Mouse (Mus musculus) liver, embryonic 13.5 days (tissue): ENCODE data around the gene Zswim1. TPM values are rescaled to one million over a fixed set of nuclear protein-coding genes. Genes with fewer than 3 reads are reported as not detected.
"Not testable (repeated sequence)": the region's sequence is repeated elsewhere in the genome, so short reads cannot be mapped to it uniquely, and the experiment has no call there.

Experiments
- ATAC-seq: fragments of 200-750 bp; cut with Nextera tagmentation; 2 replicates; pipeline ENCODE4 v1.8.0; 2017; ENCODE audit warnings: low read depth, mild to moderate bottlenecking, moderate number of reproducible peaks, moderate library complexity
- DNase-seq: peaks from one replicate; pipeline ENCODE4 v3.0.0; 2022
- H3K27ac ChIP-seq: fragments of 300-500 bp; sonication (generic); 2 replicates; pipeline ENCODE4 v1.5.1; 2015; ENCODE audit warnings: moderate library complexity, mild to moderate bottlenecking, inconsistent platforms
- H3K27me3 ChIP-seq: fragments of 300-500 bp; sonication (generic); 2 replicates; pipeline ENCODE4 v1.6.1; 2015; ENCODE audit warnings: mild to moderate bottlenecking, inconsistent platforms
- H3K36me3 ChIP-seq: fragments of 300-500 bp; sonication (generic); 2 replicates; pipeline ENCODE4 v1.6.1; 2015; ENCODE audit warnings: mild to moderate bottlenecking, inconsistent platforms
- H3K4me1 ChIP-seq: fragments of 300-500 bp; sonication (generic); replicated peaks from 2 replicates; pipeline ENCODE4 v1.6.1; 2015; ENCODE audit warnings: inconsistent platforms
- H3K4me2 ChIP-seq: fragments of 300-500 bp; sonication (generic); 2 replicates; pipeline ENCODE4 v1.6.1; 2015; ENCODE audit warnings: inconsistent platforms, mild to moderate bottlenecking, moderate library complexity
- H3K4me3 ChIP-seq: fragments of 300-500 bp; sonication (generic); replicated peaks from 2 replicates; pipeline ENCODE4 v1.5.1; 2015; ENCODE audit warnings: mild to moderate bottlenecking, inconsistent platforms
- H3K9ac ChIP-seq: fragments of 300-500 bp; sonication (generic); 2 replicates; pipeline ENCODE4 v1.6.1; 2015; ENCODE audit warnings: mild to moderate bottlenecking, inconsistent platforms
- H3K9me3 ChIP-seq: fragments of 300-500 bp; sonication (generic); replicated peaks from 2 replicates; pipeline ENCODE4 v1.6.1; 2016; ENCODE audit warnings: inconsistent platforms
- whole genome bisulfite sequencing: fragments of 180-500 bp; shearing (Covaris S2); methylation state at CpG from one replicate; pipeline ENCODE4 v1.1.7; 2015; ENCODE audit not compliant: insufficient replicate concordance; 5-methylcytosine and 5-hydroxymethylcytosine counted together
- polyA plus RNA-seq: library from polyadenylated mRNA; unstranded; fragments of >200 nt; fragmentation: Nextera tagmentation; extraction: Ambion mirVana; gene quantifications from 2 replicates; pipeline ENCODE4 v1.2.1, GENCODE M21; 2015

Gene Zswim1
- polyA plus RNA-seq, 1 experiment from 2014 or later = 6.2 TPM

DNA sequence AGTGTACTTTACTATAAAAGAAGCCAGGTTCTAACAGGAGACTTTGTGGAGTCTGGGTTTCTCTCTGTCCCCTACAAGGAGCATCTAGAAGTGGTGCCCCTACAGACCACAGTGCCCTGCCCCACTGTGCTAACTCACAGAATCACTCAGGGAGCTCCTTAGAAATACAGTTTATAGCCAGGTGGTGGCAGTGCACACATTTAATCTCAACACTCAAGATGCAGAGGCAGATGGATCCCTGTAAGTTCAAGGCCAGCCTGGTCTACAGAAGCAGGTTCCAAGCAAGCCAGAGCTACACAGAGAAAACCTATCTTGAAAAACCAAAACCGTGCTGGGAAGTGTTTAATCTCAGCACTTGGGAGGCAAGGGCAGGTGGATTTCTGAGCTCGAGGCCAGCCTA, 28.7 kb upstream of the Zswim1 start:
- no peak overlapping the region; the same call in 1 of the 2 replicates for H3K9ac ChIP-seq
- H3K4me3 ChIP-seq = no peak overlapping the region
- peaks cover 86% of the 10 kb centered on the region for H3K36me3 ChIP-seq
- peaks cover 26% of the 10 kb centered on the region for H3K4me1 ChIP-seq
- H3K27ac ChIP-seq = 0 out of 2 replicates have a peak overlapping the region, but pooled peaks have one; percentile 13
- WGBS = 81% methylated on average over 2 of the region's 2 CpGs
- H3K9me3 ChIP-seq = no peaks in the 10 kb centered on the region
- DNase-seq (no peak), ATAC-seq (no peak)
- H3K4me2 ChIP-seq = no peak overlapping the region
- H3K27me3 ChIP-seq = no peaks in the 10 kb centered on the region

DNA sequence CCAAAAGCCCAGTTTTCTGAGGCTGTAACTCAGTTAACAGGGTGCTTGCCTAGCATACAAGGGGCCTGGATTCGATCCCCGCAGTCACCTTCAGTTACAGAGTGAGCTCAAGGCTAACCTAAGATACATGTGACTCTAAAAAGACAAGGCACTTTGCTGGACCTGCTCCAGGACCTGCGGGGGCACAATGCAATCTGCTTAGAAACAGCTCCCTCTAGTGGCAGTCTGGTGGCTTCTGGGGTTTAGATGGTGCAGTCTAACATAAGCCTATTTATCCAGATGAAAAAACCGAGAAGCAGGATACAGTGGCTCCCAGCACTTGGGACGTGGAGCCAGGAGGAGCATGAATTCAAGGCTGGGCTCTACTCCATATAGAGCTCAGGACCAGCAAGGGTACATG, 28.2 kb upstream of the Zswim1 start:
- no peak overlapping the region; the same call in 1 of the 2 replicates for H3K27ac ChIP-seq
- DNase-seq (peak; percentile 71), ATAC-seq (peak; percentile 73)
- H3K27me3 ChIP-seq = no peaks in the 10 kb centered on the region
- H3K9me3 ChIP-seq = no peaks in the 10 kb centered on the region
- 38% methylated on average over 5 of the region's 5 CpGs for WGBS
- H3K36me3 ChIP-seq = peaks cover 88% of the 10 kb centered on the region
- peaks cover 22% of the 10 kb centered on the region for H3K4me1 ChIP-seq
- no peak overlapping the region for H3K9ac ChIP-seq
- H3K4me2 ChIP-seq = no peak overlapping the region
- no peak overlapping the region for H3K4me3 ChIP-seq

DNA sequence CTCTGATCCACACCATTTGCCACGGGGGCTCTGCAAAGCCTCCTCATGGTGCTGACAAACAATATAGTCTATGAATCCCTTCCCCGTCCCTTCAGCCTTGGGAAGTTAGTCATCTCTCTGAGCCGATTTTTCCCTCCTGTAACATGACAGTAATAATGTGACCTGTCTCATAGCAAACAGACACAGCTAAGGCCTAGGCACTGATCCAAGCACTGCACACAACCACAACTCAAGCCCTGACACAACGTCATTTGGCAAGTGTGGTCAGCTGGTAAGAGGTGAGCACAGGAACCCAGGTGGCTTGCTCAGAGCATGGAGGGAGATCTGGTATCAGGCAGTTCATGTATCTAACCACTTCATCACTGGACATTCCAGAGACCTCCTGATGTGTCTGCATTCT, 26.6 kb upstream of the Zswim1 start:
- ATAC-seq (no peak), DNase-seq (no peak)
- no peak overlapping the region for H3K4me2 ChIP-seq
- H3K4me3 ChIP-seq = no peak overlapping the region
- peaks cover 90% of the 10 kb centered on the region for H3K36me3 ChIP-seq
- no peak overlapping the region for H3K9ac ChIP-seq
- WGBS = 72% methylated on average over 4 of the region's 4 CpGs
- no peaks in the 10 kb centered on the region for H3K9me3 ChIP-seq
- no peak overlapping the region for H3K27ac ChIP-seq
- peaks cover 11% of the 10 kb centered on the region for H3K4me1 ChIP-seq
- H3K27me3 ChIP-seq = no peaks in the 10 kb centered on the region

DNA sequence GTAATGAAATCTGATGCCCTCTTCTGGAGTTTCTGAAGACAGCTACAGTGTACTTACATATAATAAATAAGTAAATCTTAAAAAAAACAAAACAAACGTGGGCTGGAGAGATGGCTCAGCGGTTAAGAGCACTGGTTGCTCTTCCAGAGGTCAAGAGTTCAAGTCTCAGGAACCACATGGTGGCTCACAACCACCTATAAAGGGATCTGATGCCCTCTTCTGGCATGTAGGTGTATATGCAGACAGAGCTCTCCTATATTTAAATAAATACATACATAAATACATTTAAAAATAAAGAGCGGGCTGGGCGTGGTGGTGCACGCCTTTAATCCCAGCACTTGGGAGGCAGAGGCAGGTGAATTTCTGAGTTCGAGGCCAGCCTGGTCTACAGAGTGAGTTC, 23.9 kb upstream of the Zswim1 start:
- not testable (repeated sequence) for H3K27me3 ChIP-seq, H3K4me2 ChIP-seq, ATAC-seq, DNase-seq, H3K9ac ChIP-seq, H3K4me3 ChIP-seq, H3K27ac ChIP-seq, H3K9me3 ChIP-seq
- Histone ChIP-seq H3K4me1 (peaks cover 19% of the 10 kb centered on the region), H3K36me3 (peaks cover 83% of the 10 kb centered on the region)
- WGBS = 71% methylated on average over 6 of the region's 6 CpGs

DNA sequence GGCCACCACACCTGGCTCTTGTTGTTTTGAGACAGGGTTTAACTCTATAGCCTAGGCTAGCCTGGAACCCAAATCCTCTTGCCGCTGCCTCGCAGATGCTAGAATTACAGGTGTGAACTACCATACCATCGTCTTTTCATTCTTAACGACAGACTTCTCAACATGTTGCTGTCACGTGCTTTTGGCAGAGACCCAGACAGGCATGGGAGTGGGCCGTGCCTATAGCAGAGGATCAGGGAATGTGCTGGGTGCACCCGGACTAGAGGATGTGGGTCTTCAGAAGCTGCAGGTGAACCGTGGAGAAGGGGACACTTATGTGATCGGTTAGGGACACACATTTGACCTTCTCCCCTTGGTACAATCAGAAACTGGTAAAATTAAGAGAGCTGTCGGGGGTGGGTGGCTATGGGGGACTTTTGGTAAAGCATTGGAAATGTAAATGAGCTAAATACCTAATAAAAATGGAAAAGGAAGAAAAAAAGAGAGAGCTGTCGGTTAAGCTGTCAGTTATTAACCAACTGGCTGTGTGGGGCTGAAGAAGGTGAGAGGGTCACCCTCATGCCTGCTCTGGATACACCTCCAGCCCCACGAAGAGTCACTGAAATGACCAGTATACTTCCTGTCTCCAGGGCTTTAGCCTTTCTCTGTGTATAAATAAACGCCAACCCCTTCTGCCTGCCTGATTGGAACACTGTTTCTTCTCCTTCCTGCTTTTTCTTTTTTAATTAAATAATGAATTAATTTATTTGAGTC, 22.1 kb upstream of the Zswim1 start:
- no peak for ATAC-seq

DNA sequence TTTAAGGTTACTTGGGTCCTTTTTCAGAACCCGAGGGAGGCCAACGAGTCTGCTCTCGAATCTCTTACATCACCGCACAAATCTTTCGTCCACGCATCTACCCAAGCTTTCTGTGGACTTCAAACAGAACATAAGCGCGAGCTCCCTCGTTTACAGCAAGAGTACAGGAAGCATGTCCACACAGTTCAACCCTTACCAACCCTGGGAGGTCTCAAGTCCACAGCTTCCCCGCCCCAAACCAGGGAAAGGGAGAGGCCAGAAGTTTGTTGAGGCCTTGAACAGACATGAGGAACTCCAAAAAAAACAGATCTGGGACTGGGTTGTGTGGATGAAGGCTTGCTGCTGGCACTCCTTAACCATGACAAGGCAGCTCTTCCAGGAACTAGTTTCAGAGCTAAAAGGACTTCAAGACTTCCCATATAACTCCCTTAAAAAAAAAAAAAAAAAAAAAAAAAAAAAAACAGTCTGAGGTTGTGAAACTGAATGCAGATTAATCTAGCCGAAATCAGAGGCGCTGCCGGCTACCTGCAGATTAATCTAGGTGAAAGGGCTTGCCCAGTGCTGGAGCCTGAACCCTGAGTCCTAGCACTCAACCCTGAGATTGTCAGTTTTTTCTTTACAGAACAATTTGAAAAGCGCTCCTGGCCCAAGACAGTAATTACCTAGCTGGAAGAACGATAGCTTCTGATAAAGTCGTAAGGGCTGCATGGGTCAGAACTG, 19.1 kb upstream of the Zswim1 start:
- peak overlapping the region; percentile 79 for H3K4me2 ChIP-seq
- H3K36me3 ChIP-seq = peaks cover 42% of the 10 kb centered on the region
- H3K4me1 ChIP-seq = peaks cover 35% of the 10 kb centered on the region
- peak overlapping the region; percentile 86 for H3K4me3 ChIP-seq
- 76% methylated on average over 16 of the region's 16 CpGs for WGBS
- H3K27ac ChIP-seq = peak overlapping the region; percentile 87
- DNase-seq = no peak
- ATAC-seq = no peak
- no peaks in the 10 kb centered on the region for H3K27me3 ChIP-seq
- H3K9me3 ChIP-seq = no peaks in the 10 kb centered on the region
- peak overlapping the region; percentile 89 for H3K9ac ChIP-seq

More for the DNA sequence above, 22.1 kb upstream of the Zswim1 start:
- Histone ChIP-seq H3K27me3 (no peaks in the 10 kb centered on the region), H3K4me2 (no peak overlapping the region), H3K9me3 (no peaks in the 10 kb centered on the region), H3K9ac (no peak overlapping the region), H3K36me3 (peaks cover 69% of the 10 kb centered on the region), H3K4me3 (no peak overlapping the region), H3K27ac (no peak overlapping the region), H3K4me1 (peaks cover 16% of the 10 kb centered on the region)
- DNase-seq = no peak
- WGBS = 81% methylated on average over 13 of the region's 13 CpGs

DNA sequence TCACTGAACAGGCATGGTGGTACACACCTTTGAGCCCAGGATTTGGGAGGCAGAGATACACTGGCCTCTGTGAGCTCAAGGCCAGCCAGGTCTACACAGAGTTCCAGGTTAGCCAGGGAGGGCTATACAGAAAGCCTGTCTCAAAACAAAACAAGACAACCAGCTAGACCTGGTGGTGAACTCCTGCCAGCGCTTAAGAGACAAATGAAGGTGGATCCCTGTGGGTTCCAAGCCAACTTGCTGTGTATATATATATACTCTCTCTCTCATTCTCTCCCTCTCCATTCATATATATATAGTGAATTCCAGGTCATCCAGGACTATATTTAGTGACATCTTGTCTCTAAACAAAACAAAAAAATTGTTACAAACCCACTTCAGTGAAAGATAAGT, 18.6 kb upstream of the Zswim1 start:
- 57% methylated on average over 1 of the region's 1 CpGs for WGBS
- H3K27ac ChIP-seq = peak overlapping the region; percentile 87

DNA sequence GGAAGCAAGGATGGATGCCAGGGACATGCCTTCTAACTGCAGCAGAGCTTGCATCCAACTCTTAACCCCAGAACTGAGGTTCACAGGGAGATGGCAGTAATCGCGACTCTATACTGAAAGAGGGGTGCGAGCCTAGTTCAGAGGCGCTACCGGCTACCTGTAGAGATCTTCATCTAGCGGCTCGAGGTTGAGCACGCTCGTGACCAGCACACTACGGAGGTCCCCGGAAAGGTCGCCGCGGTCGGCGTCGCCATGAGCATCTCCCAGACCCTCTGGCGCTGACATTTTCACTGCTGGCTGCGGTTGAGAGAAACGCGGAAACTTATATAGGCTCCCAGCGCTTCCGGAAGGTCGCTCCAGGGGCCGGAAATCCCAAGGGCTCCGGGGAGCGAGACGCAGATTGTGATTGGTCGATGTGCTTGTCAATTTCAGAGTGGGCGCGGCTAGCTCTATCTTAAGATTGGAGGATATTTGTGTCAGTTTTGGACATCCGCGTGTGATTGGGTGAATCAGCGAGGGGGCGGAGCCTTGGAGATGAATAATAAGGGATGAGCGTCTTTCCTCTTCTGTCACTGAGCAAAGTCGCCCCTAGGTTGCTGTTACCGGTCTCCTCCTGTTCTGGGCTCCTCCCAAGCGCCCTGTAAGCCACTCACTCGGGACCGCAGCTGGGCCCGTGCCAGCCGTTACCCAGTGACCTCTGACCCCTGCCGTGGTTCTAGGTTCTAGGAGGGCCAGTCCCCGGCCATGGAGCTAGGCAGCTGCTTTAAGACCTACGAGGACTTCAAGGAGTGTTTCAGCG, 17.8 kb upstream of the Zswim1 start, which contains the start of the genes Acot8 and Zswim3:
Acot8 (minus strand) TSS at position 350 of the 799 bp plus-strand sequence.
Zswim3 (plus strand) TSS at position 566 of the 799 bp plus-strand sequence.
- Histone ChIP-seq H3K27me3 (no peaks in the 10 kb centered on the region), H3K4me3 (peak within 1 kb of the TSS; percentile 86), H3K4me2 (peak within 1 kb of the TSS; percentile 92), H3K27ac (peak within 1 kb of the TSS; percentile 99), H3K9me3 (no peaks in the 10 kb centered on the region), H3K36me3 (peaks cover 42% of the 10 kb centered on the region), H3K9ac (peak within 1 kb of the TSS; percentile 90), H3K4me1 (peaks cover 35% of the 10 kb centered on the region)
- ATAC-seq = peak; percentile 94
- DNase-seq = peak; percentile 98
- under 1% methylated on average over 47 of the region's 47 CpGs for WGBS

More for the DNA sequence above, 18.6 kb upstream of the Zswim1 start:
- Histone ChIP-seq H3K27me3 (no peaks in the 10 kb centered on the region), H3K9me3 (no peaks in the 10 kb centered on the region), H3K4me3 (peak overlapping the region; percentile 86), H3K4me2 (peak overlapping the region; percentile 79), H3K4me1 (peaks cover 35% of the 10 kb centered on the region), H3K9ac (peak overlapping the region; percentile 89), H3K36me3 (peaks cover 42% of the 10 kb centered on the region)
- ATAC-seq = no peak
- DNase-seq = no peak

DNA sequence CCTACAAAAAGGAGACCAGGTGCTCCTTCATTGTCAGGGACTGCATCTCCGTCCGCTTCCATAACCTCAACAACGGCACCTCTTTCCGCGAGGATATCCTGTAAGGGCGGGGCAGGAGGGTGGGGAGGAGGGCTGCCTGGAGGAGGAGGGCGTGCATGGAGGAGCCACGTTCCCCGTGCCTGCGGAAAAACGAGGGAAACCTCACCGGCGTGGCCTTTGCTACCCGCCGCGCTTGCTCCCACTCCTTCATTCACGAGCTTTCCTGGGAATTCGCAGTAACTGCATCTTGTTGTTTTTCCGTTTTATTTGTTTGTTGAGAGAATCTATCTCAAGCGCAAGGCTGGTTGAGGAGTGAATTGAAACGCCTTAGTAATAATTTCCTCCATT, 17.2 kb upstream of the Zswim1 start:
- Histone ChIP-seq H3K4me3 (peak overlapping the region; percentile 86), H3K9me3 (no peaks in the 10 kb centered on the region), H3K4me1 (peaks cover 35% of the 10 kb centered on the region), H3K4me2 (peak overlapping the region; percentile 92), H3K36me3 (peaks cover 37% of the 10 kb centered on the region), H3K27me3 (no peaks in the 10 kb centered on the region), H3K9ac (peak overlapping the region; percentile 90), H3K27ac (peak overlapping the region; percentile 99)
- ATAC-seq (peak; percentile 78), DNase-seq (no peak)
- under 1% methylated on average over 21 of the region's 21 CpGs for WGBS

DNA sequence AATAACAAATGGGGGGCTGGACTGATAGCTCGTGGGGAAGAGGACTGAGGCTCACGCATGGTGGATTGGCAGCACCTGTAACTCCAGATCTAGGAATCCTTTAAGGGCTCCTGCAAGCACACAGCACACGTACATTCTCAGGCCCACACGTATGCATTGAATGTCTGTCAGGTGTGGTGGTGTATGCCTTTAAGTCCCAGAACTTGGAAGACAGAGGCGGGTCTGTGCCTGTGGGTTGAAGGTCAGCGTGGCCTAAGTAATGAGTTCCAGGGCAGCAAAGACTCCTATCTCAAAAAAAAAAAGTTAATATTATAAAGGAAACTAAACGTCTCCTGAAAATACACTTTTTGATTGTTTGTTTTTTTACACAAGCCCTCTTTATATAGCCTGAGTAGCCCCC, 15.9 kb upstream of the Zswim1 start:
- DNase-seq (no peak), ATAC-seq (no peak)
- 70% methylated on average over 7 of the region's 7 CpGs for WGBS
- Histone ChIP-seq H3K4me3 (peak overlapping the region; percentile 86; the same call in 1 of the 2 replicates), H3K27me3 (no peaks in the 10 kb centered on the region), H3K4me2 (peak overlapping the region; percentile 92), H3K4me1 (peaks cover 35% of the 10 kb centered on the region), H3K9ac (peak overlapping the region; percentile 90; the same call in 1 of the 2 replicates), H3K9me3 (no peaks in the 10 kb centered on the region), H3K27ac (peak overlapping the region; percentile 16; the same call in 1 of the 2 replicates), H3K36me3 (peaks cover 26% of the 10 kb centered on the region)

DNA sequence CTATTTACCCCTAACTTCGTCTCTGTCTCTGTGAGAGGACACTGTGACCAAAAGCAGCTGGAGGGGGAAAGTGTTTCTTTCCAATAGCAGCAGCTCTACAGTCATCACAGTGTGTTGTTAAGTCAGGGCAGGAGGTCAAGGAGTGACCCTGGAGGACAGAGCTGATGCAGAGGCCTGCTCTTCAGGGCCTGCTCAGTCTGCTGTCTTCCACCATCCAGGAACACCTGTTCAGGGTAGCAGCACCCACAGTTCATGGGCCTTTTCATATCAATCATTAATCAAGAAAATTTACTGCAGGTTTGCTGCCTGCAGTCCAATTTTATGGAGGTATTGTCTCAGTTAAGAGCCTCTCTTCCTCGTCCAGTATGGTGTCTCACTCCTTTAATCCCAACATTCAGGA, 8.9 kb upstream of the Zswim1 start:
- no peak for DNase-seq
- Histone ChIP-seq H3K4me3 (no peak overlapping the region), H3K27ac (no peak overlapping the region), H3K27me3 (no peaks in the 10 kb centered on the region), H3K4me1 (peaks cover 35% of the 10 kb centered on the region), H3K36me3 (peaks cover 22% of the 10 kb centered on the region), H3K4me2 (no peak overlapping the region), H3K9me3 (no peaks in the 10 kb centered on the region), H3K9ac (no peak overlapping the region)
- WGBS = 67% methylated on average over 2 of the region's 2 CpGs
- no peak for ATAC-seq
